Mouse (Mus musculus) CH12.LX (cell line): Measurements from ENCODE around the gene Nrd1. TPM values are rescaled to one million over a fixed set of nuclear protein-coding genes. Genes with fewer than 3 reads are reported as not detected.

Source experiments
- DNase-seq: peaks from one replicate; pipeline ENCODE4 v3.0.0-alpha.2; 2013; ENCODE audit errors: extremely low read depth
- H3K27ac ChIP-seq: 2 replicates; pipeline ENCODE4 v1.5.1; 2012; ENCODE audit warnings: low read depth, mild to moderate bottlenecking, control low read depth, moderate library complexity; ENCODE audit not compliant: insufficient read depth
- H3K27me3 ChIP-seq: replicated peaks from 2 replicates; pipeline ENCODE3; 2012; ENCODE audit warnings: inconsistent platforms
- H3K36me3 ChIP-seq, 2 experiments: replicated peaks in 1 of 2; 2 replicates each; pipeline versions ENCODE3 to v1.6.1; 2012; ENCODE audit warnings: inconsistent platforms in 1 of 2, low read length in 1 of 2, mild to moderate bottlenecking in 1 of 2, mixed read lengths in 1 of 2, moderate library complexity in 1 of 2; ENCODE audit not compliant: control insufficient read depth in 1 of 2, insufficient read depth in 1 of 2
- H3K4me1 ChIP-seq, 2 experiments: 2 replicates each; pipeline ENCODE4 v1.6.1; 2012; ENCODE audit warnings: inconsistent platforms in 1 of 2, moderate library complexity in 1 of 2; ENCODE audit not compliant: insufficient read depth in 2 of 2, control insufficient read depth in 1 of 2
- H3K4me2 ChIP-seq: 2 replicates; pipeline ENCODE4 v1.6.1; 2012; ENCODE audit warnings: low read depth, mild to moderate bottlenecking, control low read depth; ENCODE audit not compliant: poor library complexity, insufficient read depth, severe bottlenecking
- H3K4me3 ChIP-seq, 3 experiments: fragments of 150-350 bp in 1 of 3; sonication (generic) in 1 of 3; replicated peaks in 1 of 3; 2 replicates each; pipeline versions ENCODE3 to v1.5.1; 2011 to 2012; ENCODE audit warnings: low read depth in 2 of 3, low read length in 2 of 3, mild to moderate bottlenecking in 2 of 3, moderate library complexity in 2 of 3, control low read depth in 1 of 3, improper control_type of control experiment in 1 of 3, inconsistent platforms in 1 of 3, mixed read lengths in 1 of 3; ENCODE audit not compliant: poor library complexity in 1 of 3
- H3K79me2 ChIP-seq: replicated peaks from 2 replicates; pipeline ENCODE4 v1.6.1; 2012; ENCODE audit warnings: mild to moderate bottlenecking, moderate library complexity; ENCODE audit not compliant: control insufficient read depth, poor library complexity, insufficient read depth, severe bottlenecking; ENCODE audit errors: extremely low read depth
- H3K9ac ChIP-seq: 2 replicates; pipeline ENCODE4 v1.6.1; 2012; ENCODE audit warnings: low read depth, mild to moderate bottlenecking, control low read depth, moderate library complexity; ENCODE audit not compliant: insufficient read depth
- H3K9me3 ChIP-seq: replicated peaks from 2 replicates; pipeline ENCODE3; 2012; ENCODE audit warnings: low read length, inconsistent platforms, mixed read lengths
- BHLHE40 ChIP-seq: IDR thresholded peaks from 2 replicates; pipeline ENCODE4 v1.6.1; 2011; ENCODE audit warnings: mild to moderate bottlenecking, low read depth, low read length, improper control_type of control experiment
- CHD1 ChIP-seq: IDR thresholded peaks from 2 replicates; pipeline ENCODE4 v1.6.1; 2012; ENCODE audit warnings: low read depth, low read length, improper control_type of control experiment, inconsistent platforms
- E2F4 ChIP-seq: IDR thresholded peaks from 2 replicates; pipeline ENCODE4 v1.6.1; 2011; ENCODE audit warnings: low read depth, low read length, improper control_type of control experiment; ENCODE audit not compliant: insufficient replicate concordance
- GABPA ChIP-seq: IDR thresholded peaks from 2 replicates; pipeline ENCODE4 v1.6.1; 2012; ENCODE audit warnings: low read depth, low read length, improper control_type of control experiment, inconsistent platforms; ENCODE audit not compliant: insufficient replicate concordance
- HCFC1 ChIP-seq: IDR thresholded peaks from 2 replicates; pipeline ENCODE4 v1.6.1; 2012; ENCODE audit warnings: low read depth, mild to moderate bottlenecking, inconsistent platforms, low read length, improper control_type of control experiment
- IRF4 ChIP-seq: IDR thresholded peaks from 2 replicates; pipeline ENCODE4 v1.6.1; 2014; ENCODE audit warnings: low read depth, mild to moderate bottlenecking, inconsistent platforms, low read length, improper control_type of control experiment
- JUN ChIP-seq: IDR thresholded peaks from 2 replicates; pipeline ENCODE4 v1.6.1; 2011; ENCODE audit warnings: low read depth, mild to moderate bottlenecking, low read length, improper control_type of control experiment, moderate library complexity; ENCODE audit not compliant: insufficient read depth
- JUND ChIP-seq: conservative IDR thresholded peaks from 2 replicates; pipeline ENCODE4 v1.6.1; 2011; ENCODE audit warnings: low read depth, low read length, improper control_type of control experiment
- MEF2A ChIP-seq: IDR thresholded peaks from 2 replicates; pipeline ENCODE4 v1.6.1; 2014; ENCODE audit warnings: low read depth, mild to moderate bottlenecking, inconsistent platforms, low read length, improper control_type of control experiment, borderline replicate concordance
- MXI1 ChIP-seq: IDR thresholded peaks from 2 replicates; pipeline ENCODE4 v1.6.1; 2011; ENCODE audit warnings: mild to moderate bottlenecking, low read depth, low read length, improper control_type of control experiment
- NRF1 ChIP-seq: IDR thresholded peaks from 2 replicates; pipeline ENCODE4 v1.6.1; 2014; ENCODE audit warnings: low read depth, mild to moderate bottlenecking, inconsistent platforms, low read length, improper control_type of control experiment, moderate library complexity
- PAX5 ChIP-seq: IDR thresholded peaks from 2 replicates; pipeline ENCODE4 v1.6.1; 2012; ENCODE audit warnings: low read length, inconsistent platforms, mixed read lengths
- POLR2A ChIP-seq: IDR thresholded peaks from 2 replicates; pipeline ENCODE4 v1.6.1; 2011; ENCODE audit warnings: low read depth, mild to moderate bottlenecking, improper control_type of control experiment, low read length
- RAD21 ChIP-seq: IDR thresholded peaks from 2 replicates; pipeline ENCODE4 v1.6.1; 2011; ENCODE audit warnings: low read depth, mild to moderate bottlenecking, low read length, improper control_type of control experiment, moderate library complexity
- SIN3A ChIP-seq: IDR thresholded peaks from 2 replicates; pipeline ENCODE4 v1.6.1; 2012; ENCODE audit warnings: low read length, improper control_type of control experiment, inconsistent platforms
- SMC3 ChIP-seq: IDR thresholded peaks from 2 replicates; pipeline ENCODE4 v1.6.1; 2011; ENCODE audit warnings: low read depth, low read length, improper control_type of control experiment
- TCF12 ChIP-seq: IDR thresholded peaks from 2 replicates; pipeline ENCODE4 v1.6.1; 2014; ENCODE audit warnings: low read depth, mild to moderate bottlenecking, inconsistent platforms, low read length, improper control_type of control experiment
- UBTF ChIP-seq: IDR thresholded peaks from 2 replicates; pipeline ENCODE4 v1.6.1; 2012; ENCODE audit warnings: low read depth, mild to moderate bottlenecking, inconsistent platforms, low read length, improper control_type of control experiment, moderate library complexity
- USF1 ChIP-seq: IDR thresholded peaks from 2 replicates; pipeline ENCODE4 v1.6.1; 2014; ENCODE audit warnings: low read depth, mild to moderate bottlenecking, inconsistent platforms, low read length, improper control_type of control experiment
- USF2 ChIP-seq: conservative IDR thresholded peaks from 2 replicates; pipeline ENCODE4 v1.6.1; 2011; ENCODE audit warnings: low read depth, low read length, improper control_type of control experiment
- ZNF384 ChIP-seq: IDR thresholded peaks from 2 replicates; pipeline ENCODE4 v1.6.1; 2012; ENCODE audit warnings: low read depth, low read length, improper control_type of control experiment, inconsistent platforms
- dilution Hi-C: fragments of 300-500 bp; cut with MboI; formaldehyde crosslinking; loops from 2 replicates; pipeline ENCODE4 v1.14.3; 2020; ENCODE audit warnings: low sequenced_read_pairs; ENCODE audit not compliant: extremely low pct_unique_long_range_greater_than_20kb, extremely low pct_ligation_motif_present
- in situ Hi-C: fragments of 300-500 bp; cut with MboI; formaldehyde crosslinking; loops from 3 replicates; pipeline ENCODE4 v1.14.3; 2019; ENCODE audit warnings: low sequenced_read_pairs, low pct_ligation_motif_present, low pct_unique_long_range_greater_than_20kb, mixed read lengths
- polyA plus RNA-seq: library from polyadenylated mRNA; unstranded; fragments of >175 nt; gene quantifications from 2 replicates; pipeline ENCODE4 v1.2.1, GENCODE M21; 2012; ENCODE audit warnings: low read depth; ENCODE audit not compliant: insufficient read length
- total RNA-seq, 2 experiments: library from RNA; depleted of rRNA; stranded (reverse); fragments of 300-350 nt in 1 of 2; fragments of >200 nt in 1 of 2; gene quantifications; 2 replicates each; pipeline ENCODE4 v1.2.3; 2012 to 2014

Gene Nrd1
- total and polyA plus RNA-seq, 3 experiments, result 37.7 to 147 (median 104) TPM

DNA sequence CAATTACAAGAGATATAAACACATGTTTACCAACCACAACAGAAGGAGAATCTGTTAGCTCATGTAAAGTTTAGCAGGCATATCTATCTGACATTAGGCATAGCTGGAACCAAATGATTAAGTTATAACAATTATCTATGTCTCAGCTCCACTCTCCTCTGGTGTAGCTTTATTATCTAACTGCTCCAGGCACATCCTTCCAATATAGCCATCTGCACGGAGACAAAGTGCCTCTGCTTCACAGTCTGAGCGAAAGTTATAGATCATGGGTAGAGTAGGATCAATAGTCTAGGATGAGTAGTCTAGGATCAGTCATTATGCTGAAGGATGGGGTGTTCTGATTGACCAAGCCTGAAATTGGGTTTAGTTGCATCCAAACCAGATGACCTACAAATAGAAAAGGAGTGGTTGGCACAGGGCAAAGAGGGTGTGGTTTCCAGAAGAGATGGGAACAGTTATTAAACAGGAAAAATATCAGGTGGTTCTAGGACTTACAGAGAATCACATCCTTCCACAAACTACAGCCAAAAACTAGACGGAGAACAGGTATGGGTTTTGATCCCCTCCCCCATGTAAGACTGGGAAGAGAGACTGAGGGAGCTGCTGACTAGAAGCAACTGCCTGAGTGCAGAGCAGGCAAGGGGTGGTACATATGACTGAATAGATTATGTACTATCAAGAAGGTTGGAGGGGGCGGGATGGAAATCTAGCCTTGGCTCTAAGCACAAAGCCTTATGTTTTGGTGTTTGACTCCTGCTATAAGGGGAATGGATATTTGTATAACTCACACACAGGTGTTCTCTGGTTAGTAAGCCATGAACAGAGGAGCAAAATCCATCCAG, 39.6 kb upstream of the Nrd1 start:
- Histone ChIP-seq H3K27me3 (no peaks in the 10 kb centered on the region), H3K4me1 (no peaks in the 10 kb centered on the region), H3K27ac (no peak overlapping the region), H3K79me2 (no peaks in the 10 kb centered on the region), H3K9ac (no peak overlapping the region), H3K9me3 (no peaks in the 10 kb centered on the region), H3K36me3 (no peaks in the 10 kb centered on the region), H3K4me2 (no peak overlapping the region), H3K4me3 (no peak overlapping the region)
- DNase-seq, result no peak
- TF ChIP-seq TCF12, result no peak
- TF ChIP-seq USF1, result no peak
- no peak for TF ChIP-seq ZNF384
- TF ChIP-seq JUN, result no peak
- TF ChIP-seq HCFC1, result no peak
- TF ChIP-seq MXI1, result no peak
- dilution Hi-C loops (no loop called here), in situ Hi-C loops (no loop called here)

DNA sequence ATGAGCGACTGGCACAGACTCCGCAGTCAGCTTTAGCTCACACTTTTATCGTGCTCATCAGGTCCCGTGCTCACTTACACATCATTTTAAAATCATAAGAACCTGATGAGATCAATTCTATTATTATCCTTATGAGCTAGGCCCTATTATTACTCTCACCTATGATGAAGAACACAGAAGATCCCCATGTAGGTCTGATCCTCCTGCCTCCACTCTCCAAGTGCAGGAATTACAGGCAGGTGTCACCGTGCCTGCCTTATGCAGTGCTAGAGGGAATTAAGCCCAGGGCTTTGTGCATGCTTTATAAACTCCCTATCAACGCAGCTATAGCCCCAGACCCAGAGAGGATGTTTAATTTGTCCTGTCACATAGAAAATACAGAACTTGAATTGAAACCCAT, 37.4 kb upstream of the Nrd1 start:
- no peak overlapping the region for H3K4me2 ChIP-seq
- H3K36me3 ChIP-seq, result no peaks in the 10 kb centered on the region
- no peak overlapping the region for H3K27ac ChIP-seq
- DNase-seq, result no peak
- TF ChIP-seq PAX5 (no peak), NRF1 (no peak), JUND (no peak), SIN3A (no peak), IRF4 (no peak), GABPA (no peak), CHD1 (no peak), BHLHE40 (no peak), USF2 (no peak), SMC3 (no peak), MXI1 (no peak), RAD21 (no peak), UBTF (no peak), HCFC1 (no peak), MEF2A (no peak), POLR2A (no peak), E2F4 (no peak)
- no peaks in the 10 kb centered on the region for H3K27me3 ChIP-seq
- H3K9me3 ChIP-seq, result no peaks in the 10 kb centered on the region
- H3K4me1 ChIP-seq, result no peaks in the 10 kb centered on the region
- H3K79me2 ChIP-seq, result no peaks in the 10 kb centered on the region
- H3K4me3 ChIP-seq, result no peak overlapping the region
- dilution Hi-C loops, result no loop called here
- in situ Hi-C loops, result no loop called here
- H3K9ac ChIP-seq, result no peak overlapping the region
